Mouse (Mus musculus) liver, adult 2 months (tissue): ENCODE results near the gene Ntpcr. TPM values are rescaled to one million over a fixed set of nuclear protein-coding genes. Genes with fewer than 3 reads are reported as not detected.

Experiments
- DNase-seq: peaks from one replicate; pipeline ENCODE4 v3.0.0-alpha.2; 2011; ENCODE audit warnings: low read depth, low spot score; ENCODE audit errors: extremely low read depth
- H3K27ac ChIP-seq: fragments of 200-500 bp; replicated peaks from 2 replicates; pipeline ENCODE4 v1.5.1; 2012; ENCODE audit warnings: low read depth, mild to moderate bottlenecking, control low read depth, inconsistent platforms, low read length; ENCODE audit not compliant: insufficient read depth
- H3K27me3 ChIP-seq: fragments of 200-500 bp; 2 replicates; pipeline ENCODE4 v1.6.1; 2012; ENCODE audit warnings: mild to moderate bottlenecking, moderate library complexity, low read length, inconsistent platforms; ENCODE audit not compliant: control insufficient read depth, insufficient read depth
- H3K36me3 ChIP-seq: fragments of 200-500 bp; 2 replicates; pipeline ENCODE4 v1.6.1; 2012; ENCODE audit warnings: low read length, inconsistent platforms; ENCODE audit not compliant: control insufficient read depth, insufficient read depth
- H3K4me1 ChIP-seq: fragments of 200-500 bp; 2 replicates; pipeline ENCODE4 v1.6.1; 2011; ENCODE audit warnings: low read length; ENCODE audit not compliant: control insufficient read depth, insufficient read depth
- H3K4me3 ChIP-seq: fragments of 200-500 bp; 2 replicates; pipeline ENCODE4 v1.5.1; 2011; ENCODE audit warnings: low read depth, mild to moderate bottlenecking, control low read depth, low read length, moderate library complexity; ENCODE audit not compliant: insufficient read depth
- H3K79me2 ChIP-seq: fragments of 200-500 bp; 2 replicates; pipeline ENCODE4 v1.6.1; 2012; ENCODE audit warnings: inconsistent platforms, mild to moderate bottlenecking, low read length, moderate library complexity; ENCODE audit not compliant: control insufficient read depth, insufficient read depth
- H3K9ac ChIP-seq: fragments of 200-500 bp; 2 replicates; pipeline ENCODE4 v1.6.1; 2012; ENCODE audit warnings: low read depth, mild to moderate bottlenecking, control low read depth, inconsistent platforms, low read length
- CTCF ChIP-seq: fragments of 200-500 bp; IDR thresholded peaks from 2 replicates; pipeline ENCODE4 v1.5.1; 2011; ENCODE audit warnings: low read depth, low read length, control low read depth
- POLR2A ChIP-seq: fragments of 200-500 bp; IDR thresholded peaks from 2 replicates; pipeline ENCODE4 v1.6.1; 2011; ENCODE audit warnings: low read length, control low read depth; ENCODE audit not compliant: insufficient read depth; ENCODE audit errors: extremely low read depth
- WGBS: fragments of 180-500 bp; shearing (Covaris S2); methylation state at CpG from one replicate; pipeline ENCODE4 v1.1.7; 2018; 5-methylcytosine and 5-hydroxymethylcytosine counted together
- polyA plus RNA-seq: library from polyadenylated mRNA; depleted of rRNA; stranded (reverse); fragments of >200 nt; gene quantifications from 2 replicates; pipeline ENCODE4 v1.2.3, GENCODE M21; 2012; rRNA removed
- total RNA-seq: library from RNA; depleted of rRNA; stranded (reverse); fragments of >200 nt; gene quantifications from 2 replicates; pipeline ENCODE4 v1.2.3, GENCODE M21; 2014; rRNA removed

The Ntpcr gene
- total RNA-seq (10.9 and 12.3 TPM in 2 replicates), polyA plus RNA-seq (11.4 and 13.7 TPM in 2 replicates)

DNA sequence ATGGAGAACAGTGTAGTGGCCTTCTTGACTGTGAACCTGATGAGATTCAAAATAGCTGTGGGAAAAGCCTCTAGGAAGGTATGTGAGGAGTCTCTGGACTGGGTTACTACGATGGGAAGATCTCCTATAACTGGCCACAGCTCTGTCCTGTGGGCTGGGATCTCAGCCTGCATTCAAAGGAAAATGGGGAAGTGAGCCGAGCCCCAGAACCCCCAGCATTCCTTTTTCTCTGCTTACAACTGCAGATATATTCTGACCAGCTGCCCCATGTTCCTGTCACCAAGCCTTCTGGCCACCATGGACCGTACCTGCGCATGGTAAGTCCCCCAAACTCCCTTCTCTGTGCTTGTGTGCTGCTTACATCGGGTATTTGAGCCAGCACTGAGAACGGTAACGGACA lies at the start of gene Ntpcr:
Ntpcr (plus strand) TSS at position 218 of the 400 bp plus-strand sequence.
- H3K79me2 ChIP-seq = no peaks in the 10 kb centered on the region
- H3K27ac ChIP-seq = no peak within 1 kb of the TSS
- DNase-seq = no peak
- H3K9ac ChIP-seq = no peak within 1 kb of the TSS
- no peak for TF ChIP-seq CTCF
- TF ChIP-seq POLR2A = no peak
- peak within 1 kb of the TSS; percentile 39; the same call in 1 of the 2 replicates for H3K4me3 ChIP-seq
- H3K36me3 ChIP-seq = no peaks in the 10 kb centered on the region
- WGBS = 78% methylated on average over 7 of the region's 7 CpGs
- H3K27me3 ChIP-seq = no peaks in the 10 kb centered on the region
- peaks cover 3% of the 10 kb centered on the region for H3K4me1 ChIP-seq

DNA sequence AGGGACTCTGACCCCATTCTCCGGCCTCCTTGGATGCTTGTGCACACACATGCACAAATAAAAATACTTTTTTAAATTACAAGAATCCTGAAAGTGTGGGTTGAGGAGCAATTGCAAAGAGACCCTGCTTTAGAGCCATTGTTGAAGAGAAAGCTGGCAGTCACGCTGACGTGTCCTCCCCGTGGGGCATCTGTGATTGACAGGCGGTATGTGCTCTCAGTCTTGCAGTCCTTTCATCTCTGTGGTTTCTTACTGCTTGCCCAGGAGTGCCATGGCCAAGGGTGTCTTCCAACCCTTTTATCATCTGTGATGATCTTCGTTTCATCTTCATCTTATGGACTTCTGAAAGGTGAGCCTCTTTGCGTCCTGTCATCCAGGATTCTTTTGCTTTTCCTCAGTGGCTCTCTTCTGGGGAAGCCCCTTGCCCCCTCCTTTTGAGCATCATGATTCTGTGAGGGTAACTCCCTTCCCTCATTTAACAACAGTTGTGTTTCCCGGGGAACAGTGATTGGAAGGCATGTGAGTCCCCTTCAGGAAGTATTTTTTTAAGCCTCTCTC lies 48.8 kb upstream of the Ntpcr start:
- 52% methylated on average over 8 of the region's 8 CpGs for WGBS
- Histone ChIP-seq H3K4me1 (no peaks in the 10 kb centered on the region), H3K4me3 (no peak overlapping the region), H3K79me2 (no peaks in the 10 kb centered on the region), H3K27me3 (no peaks in the 10 kb centered on the region), H3K36me3 (no peaks in the 10 kb centered on the region), H3K27ac (no peak overlapping the region), H3K9ac (no peak overlapping the region)
- DNase-seq = no peak
- TF ChIP-seq POLR2A = no peak
- TF ChIP-seq CTCF = no peak

DNA sequence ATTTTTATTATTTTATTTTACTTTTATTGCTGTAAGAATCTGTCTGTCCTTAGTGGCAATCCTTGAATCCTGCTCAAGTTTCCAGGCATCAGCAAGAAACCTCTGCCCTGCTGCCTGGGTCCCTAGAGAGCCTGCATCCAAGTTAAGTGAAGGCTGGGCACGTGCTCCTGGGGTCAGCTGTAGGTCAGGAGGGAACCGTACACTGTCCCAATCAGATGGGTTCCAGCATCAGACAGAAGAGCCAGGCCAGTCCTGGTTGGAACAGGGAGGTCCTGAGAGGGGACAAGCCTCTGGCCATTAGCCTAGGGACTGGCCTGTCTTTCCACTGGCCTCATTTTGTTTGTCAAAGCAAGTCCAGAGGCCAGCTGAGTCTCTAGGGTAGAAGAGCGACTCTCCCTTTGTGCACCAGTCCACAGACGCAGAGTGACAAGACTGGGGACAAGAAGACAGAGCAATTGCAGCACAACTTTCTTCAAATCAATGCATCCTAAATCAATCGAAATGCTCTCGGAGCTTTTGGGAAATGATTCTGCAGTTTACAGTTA lies 44.5 kb upstream of the Ntpcr start:
- Histone ChIP-seq H3K4me3 (no peak overlapping the region), H3K27me3 (no peaks in the 10 kb centered on the region), H3K27ac (no peak overlapping the region), H3K9ac (no peak overlapping the region), H3K79me2 (no peaks in the 10 kb centered on the region), H3K4me1 (no peaks in the 10 kb centered on the region), H3K36me3 (no peaks in the 10 kb centered on the region)
- TF ChIP-seq POLR2A (no peak), CTCF (no peak)
- DNase-seq = no peak
- WGBS = 72% methylated on average over 6 of the region's 6 CpGs

DNA sequence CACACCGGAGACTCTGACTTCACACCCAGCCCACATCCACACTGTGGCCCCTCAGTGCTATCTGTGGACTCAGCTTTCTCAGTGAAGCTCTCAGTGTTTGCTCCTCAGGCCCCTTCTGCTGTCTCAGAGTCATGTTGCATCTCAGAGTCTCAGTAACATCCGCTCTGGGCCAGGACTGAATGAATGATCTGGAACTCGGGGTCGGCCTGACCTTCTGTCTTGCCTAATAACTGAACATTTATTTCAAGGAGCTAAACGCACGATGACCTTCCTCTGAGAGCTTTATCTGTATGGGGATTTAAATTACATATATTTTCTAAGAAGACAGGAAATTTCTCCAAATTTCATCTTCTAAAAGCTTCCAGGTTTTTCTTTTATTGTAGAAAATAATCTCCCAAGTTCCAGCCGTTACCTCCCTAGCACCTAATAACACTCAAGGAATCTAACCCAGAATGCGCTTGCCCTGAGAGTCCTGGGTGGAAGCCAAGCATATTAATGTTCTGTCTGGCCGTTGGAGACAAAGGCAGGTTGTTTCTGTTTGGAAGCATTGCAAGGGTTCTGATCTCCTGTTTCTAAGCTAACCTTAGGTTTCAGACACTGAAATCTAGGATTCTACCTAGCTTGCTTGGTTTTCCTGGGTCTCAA lies 43.4 kb upstream of the Ntpcr start:
- 84% methylated on average over 9 of the region's 9 CpGs for WGBS
- H3K27me3 ChIP-seq = no peaks in the 10 kb centered on the region
- H3K79me2 ChIP-seq = no peaks in the 10 kb centered on the region
- TF ChIP-seq CTCF (no peak), POLR2A (no peak)
- no peak overlapping the region for H3K9ac ChIP-seq
- H3K4me3 ChIP-seq = no peak overlapping the region
- no peaks in the 10 kb centered on the region for H3K4me1 ChIP-seq
- DNase-seq = no peak
- H3K36me3 ChIP-seq = no peaks in the 10 kb centered on the region
- H3K27ac ChIP-seq = no peak overlapping the region

DNA sequence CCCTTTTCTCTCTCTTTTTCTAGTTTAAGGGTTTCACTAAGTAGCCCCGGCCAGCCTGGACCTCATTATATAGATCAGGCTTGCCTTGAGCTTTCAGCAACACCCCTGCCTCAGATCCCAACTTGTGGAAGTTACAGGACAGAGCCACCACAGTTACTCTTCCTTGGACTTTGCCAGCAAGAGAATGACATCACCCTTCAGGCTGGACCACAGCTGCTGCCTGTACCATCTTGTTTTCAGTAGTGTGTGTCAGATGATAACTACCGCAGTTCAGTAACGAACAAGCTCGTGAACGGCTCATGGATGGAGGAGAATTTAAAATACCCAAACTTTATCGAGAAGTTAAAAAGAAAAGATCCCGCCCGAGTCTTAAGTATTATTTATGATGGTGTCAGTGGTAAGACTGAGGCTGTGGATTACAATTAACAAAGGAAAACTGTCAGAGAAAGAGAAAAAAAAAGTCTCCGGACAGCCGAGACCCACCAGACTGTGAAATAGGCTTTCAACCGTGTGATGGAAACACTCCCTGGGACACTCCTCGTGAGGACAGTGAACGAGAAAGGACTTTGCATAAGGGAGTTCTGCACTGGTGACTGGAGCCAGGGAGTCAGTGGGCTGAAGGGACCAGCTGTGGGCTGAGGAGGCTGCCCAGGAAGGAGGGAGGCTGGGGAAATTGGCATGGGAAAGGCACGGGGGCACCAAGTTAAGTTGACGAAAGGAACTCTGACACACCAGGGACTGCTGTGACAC lies 39.4 kb upstream of the Ntpcr start:
- Histone ChIP-seq H3K4me1 (no peaks in the 10 kb centered on the region), H3K27ac (no peak overlapping the region), H3K79me2 (no peaks in the 10 kb centered on the region), H3K9ac (no peak overlapping the region), H3K36me3 (no peaks in the 10 kb centered on the region), H3K27me3 (no peaks in the 10 kb centered on the region), H3K4me3 (no peak overlapping the region)
- 83% methylated on average over 15 of the region's 15 CpGs for WGBS
- no peak for DNase-seq
- no peak for TF ChIP-seq CTCF
- TF ChIP-seq POLR2A = no peak

DNA sequence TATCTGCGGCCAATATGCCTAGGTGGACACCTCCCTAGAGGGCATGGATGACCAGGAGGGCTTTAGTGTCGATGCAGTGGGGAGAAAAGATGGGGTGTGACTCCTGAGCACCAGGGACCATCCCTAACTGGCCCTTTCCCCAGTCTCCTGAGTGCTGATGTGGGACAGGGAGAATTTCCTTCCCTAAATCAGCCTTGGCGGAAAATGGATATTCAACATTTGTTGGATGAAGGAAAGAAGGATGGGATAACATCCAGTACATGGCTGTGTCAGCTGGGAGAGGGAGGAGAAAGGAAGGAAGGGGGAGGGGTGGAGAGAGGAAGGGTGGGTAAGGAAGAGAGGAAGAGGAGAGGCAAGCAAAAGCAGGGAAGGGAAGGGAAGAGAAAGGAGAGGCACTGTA lies 38.8 kb upstream of the Ntpcr start:
- DNase-seq = no peak
- Histone ChIP-seq H3K27ac (no peak overlapping the region), H3K36me3 (no peaks in the 10 kb centered on the region), H3K27me3 (no peaks in the 10 kb centered on the region), H3K4me3 (no peak overlapping the region), H3K9ac (no peak overlapping the region), H3K79me2 (no peaks in the 10 kb centered on the region), H3K4me1 (no peaks in the 10 kb centered on the region)
- TF ChIP-seq POLR2A = no peak
- 78% methylated on average over 3 of the region's 3 CpGs for WGBS
